Mouse (Mus musculus) adrenal gland, postnatal 25 days (tissue): ENCODE measurements around the gene Hoxb1. TPM values are rescaled to one million over a fixed set of nuclear protein-coding genes. Genes with fewer than 3 reads are reported as not detected.

Experiments used
- DNase-seq: peaks from one replicate; pipeline ENCODE4 v3.0.0; 2021; ENCODE audit warnings: mixed read lengths
- microRNA-seq, 2 experiments: library from miRNA; unstranded; fragments of <30 nt; microRNA quantifications; one replicate each; pipeline ENCODE4 v1.2.0; 2021
- total RNA-seq: library from RNA; stranded (reverse); gene quantifications from 2 replicates; pipeline ENCODE4 v1.2.3, GENCODE M21; 2021

Gene Hoxb1
- total RNA-seq, 1 experiment from 2014 or later, result not detected

GRCm38 (mm10) chr11:96404016-96404604 lies 38.6 kb downstream of the Hoxb1 start:
- DNase-seq, result peak; percentile 30

DNA sequence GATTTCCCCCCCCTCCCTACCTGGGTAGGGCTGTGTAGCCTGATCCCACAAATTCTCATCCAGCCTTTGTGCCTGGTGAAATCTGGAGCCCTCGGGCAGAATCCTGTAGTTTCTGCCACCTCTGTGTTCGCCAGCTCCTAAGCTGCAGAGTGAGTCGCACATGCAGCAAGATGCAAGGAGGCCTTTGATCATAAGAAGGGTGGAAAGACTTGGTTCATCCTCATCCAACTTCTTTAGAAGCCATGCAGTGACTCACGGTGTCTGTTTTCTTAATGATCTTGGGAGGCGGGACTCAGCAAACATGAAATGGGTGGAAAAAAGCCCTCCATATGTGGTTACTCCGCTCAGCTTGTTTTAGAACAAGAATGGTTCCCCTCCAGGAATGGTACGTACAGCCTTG lies 39.3 kb downstream of the Hoxb1 start:
- DNase-seq, result no peak

GRCm38 (mm10) chr11:96405541-96405940 lies 40.0 kb downstream of the Hoxb1 start:
- no peak for DNase-seq

DNA sequence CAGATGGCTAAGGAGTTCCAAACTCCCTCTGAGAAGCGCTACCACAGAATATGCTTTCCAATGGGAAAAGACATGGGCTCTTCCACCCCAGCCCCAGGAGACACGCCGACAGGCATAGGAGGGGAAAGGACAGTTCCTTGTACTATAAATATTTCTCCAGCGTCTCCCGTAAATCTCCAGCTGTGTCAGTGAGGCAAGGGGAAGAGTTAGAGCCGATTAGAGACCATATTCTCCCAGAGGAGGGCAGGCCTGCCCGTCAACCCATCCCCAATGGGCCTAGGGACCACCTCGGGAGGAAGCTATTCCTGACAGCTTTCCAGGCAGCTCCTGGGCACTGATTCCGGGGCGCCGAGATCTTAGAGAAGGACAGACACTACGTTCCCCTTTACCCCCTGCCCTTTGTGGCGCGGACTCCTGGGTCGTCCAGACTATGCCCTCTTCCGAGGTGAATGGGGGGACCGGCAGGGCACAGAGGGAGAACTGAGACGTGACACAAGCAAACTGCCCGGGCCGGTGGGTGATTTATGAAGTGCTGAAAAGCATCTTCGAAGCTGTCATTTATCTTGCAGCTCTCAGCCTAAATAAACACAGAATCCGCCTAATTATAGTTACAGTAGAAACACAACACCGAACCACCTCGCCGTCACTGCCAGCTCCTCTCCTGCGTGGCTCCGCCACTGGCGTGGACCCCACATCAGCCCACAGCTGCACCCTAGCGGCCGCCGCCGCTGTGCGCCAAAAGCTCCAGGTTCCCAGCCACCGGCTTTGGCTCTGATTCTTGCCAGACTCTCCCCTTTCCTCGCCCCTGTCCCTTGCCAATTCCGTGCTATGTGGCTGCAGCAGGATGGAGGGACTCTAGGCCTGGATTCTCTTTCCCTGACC lies 41.9 kb downstream of the Hoxb1 start:
- DNase-seq, result peak; percentile 88

DNA sequence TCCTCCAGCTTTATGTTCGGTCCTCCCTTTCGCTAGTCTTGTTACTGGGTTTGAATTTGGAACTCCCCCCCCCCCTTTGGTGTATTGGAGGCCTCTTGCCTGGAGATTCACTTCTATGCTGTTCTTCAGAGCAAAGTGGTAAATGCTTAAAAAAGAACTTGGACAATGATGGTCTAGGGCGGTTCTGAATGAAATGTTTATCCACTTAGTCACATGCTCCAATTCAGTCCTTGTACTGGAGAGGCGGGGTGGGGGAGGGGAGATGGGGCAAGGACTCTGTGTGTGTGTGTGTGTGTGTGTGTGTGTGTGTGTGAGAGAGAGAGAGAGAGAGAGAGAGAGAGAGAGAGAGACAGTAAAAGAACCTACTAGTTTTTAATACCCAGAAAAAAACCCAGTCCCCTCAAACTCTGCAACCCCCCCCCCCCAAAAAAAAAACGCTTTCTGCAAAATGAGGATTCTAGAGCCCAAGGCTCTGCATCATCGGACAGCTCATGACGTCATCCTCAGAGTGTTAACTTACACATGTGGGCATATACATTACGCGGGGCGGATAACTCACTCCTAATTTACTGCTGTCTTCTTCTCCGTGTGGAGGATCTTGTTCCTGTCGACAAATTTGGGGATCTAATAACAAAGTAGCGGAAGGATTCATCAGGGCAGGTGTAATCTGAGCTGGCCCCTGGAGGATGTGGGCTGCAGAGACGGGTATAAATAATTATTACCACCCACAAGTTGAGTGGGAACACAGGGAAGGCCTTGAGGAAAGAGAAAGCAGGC lies 42.9 kb downstream of the Hoxb1 start:
- peak; percentile 25 for DNase-seq

DNA sequence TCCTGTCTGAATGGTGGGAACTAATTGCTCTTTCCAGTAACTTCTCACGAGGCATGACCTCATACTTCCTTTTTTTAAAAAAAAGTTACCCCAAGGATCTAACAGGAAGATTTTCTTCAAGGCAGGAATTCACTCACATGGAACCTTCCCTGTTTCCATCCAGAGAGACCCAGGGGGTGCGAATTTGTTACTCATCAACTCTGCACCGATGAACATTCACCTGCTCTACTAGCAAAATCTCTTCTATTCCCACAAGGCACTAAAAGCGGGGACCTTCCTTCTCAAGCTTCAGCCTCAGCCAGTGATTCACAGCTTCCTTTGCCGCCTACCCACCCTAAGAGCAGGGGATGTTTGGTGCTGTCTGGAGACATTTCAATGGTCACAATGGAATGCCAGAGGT lies 45.5 kb downstream of the Hoxb1 start:
- no peak for DNase-seq

GRCm38 (mm10) chr11:96411934-96412333 lies 46.4 kb downstream of the Hoxb1 start:
- no peak for DNase-seq

GRCm38 (mm10) chr11:96412941-96413491 lies 47.5 kb downstream of the Hoxb1 start:
- no peak for DNase-seq

DNA sequence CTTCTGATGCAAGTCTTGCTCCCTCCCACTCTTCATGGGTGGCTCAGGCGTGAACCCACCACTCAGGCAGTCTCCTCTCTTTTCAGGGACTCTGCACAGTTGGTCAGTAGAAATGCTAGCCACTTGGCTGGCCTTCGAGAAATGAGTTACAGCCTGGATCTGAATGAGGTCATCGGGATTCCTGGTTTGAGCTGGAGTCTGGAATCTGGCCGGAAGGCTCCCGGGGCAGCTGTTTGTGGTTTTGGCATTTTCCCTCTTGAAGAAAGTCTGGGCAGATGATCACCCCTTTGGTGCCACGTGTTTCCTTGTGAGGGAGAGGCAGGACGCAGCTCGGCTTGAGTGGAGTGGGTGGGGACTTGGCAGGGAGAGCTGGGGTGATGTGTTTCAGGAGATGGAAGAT lies 48.0 kb downstream of the Hoxb1 start:
- DNase-seq, result peak; percentile 80

- DNase-seq, result no peak
These were observed 48.5 kb downstream of the Hoxb1 start for GRCm38 (mm10) chr11:96414002-96414401.

Small RNA genes lying within 50 kb of the gene (microRNA-seq; reads per million reads assigned to microRNA genes)
- 51,196 to 89,197 reads per million in 2 experiments for gene Mir10a

Other genes starting within 250 kb of the Hoxb1 start
- gene Ttll6, start 232.0 kb upstream of the Hoxb1 start, total RNA-seq, result not detected in 2 replicates
- gene Hoxb13, start 171.4 kb upstream of the Hoxb1 start, total RNA-seq, result not detected in 2 replicates
- 202 and 263 TPM in 2 replicates for gene Hoxb9, start 94.3 kb upstream of the Hoxb1 start, total RNA-seq
- 84.9 and 94.6 TPM in 2 replicates for gene Hoxb8, start 83.8 kb upstream of the Hoxb1 start, total RNA-seq
- gene Hoxb7, start 79.1 kb upstream of the Hoxb1 start, total RNA-seq, result 54.7 and 58.6 TPM in 2 replicates
- 74.4 and 78.8 TPM in 2 replicates for gene Hoxb6, start 73.3 kb upstream of the Hoxb1 start, total RNA-seq
- 36.5 and 36.8 TPM in 2 replicates for gene Hoxb5, start 62.4 kb upstream of the Hoxb1 start, total RNA-seq
- gene Hoxb4, start 47.5 kb upstream of the Hoxb1 start, total RNA-seq, result 27.6 and 31.5 TPM in 2 replicates
- gene Hoxb3, start 42.4 kb upstream of the Hoxb1 start, total RNA-seq, result 33.0 and 40.1 TPM in 2 replicates
- 24.0 and 25.6 TPM in 2 replicates for gene Hoxb2, start 15.2 kb upstream of the Hoxb1 start, total RNA-seq
- 6.7 and 7.4 TPM in 2 replicates for gene Skap1, start 98.8 kb downstream of the Hoxb1 start, total RNA-seq